Mouse (Mus musculus): Measurements from ENCODE around the gene Rpa1. TPM values are rescaled to one million over a fixed set of nuclear protein-coding genes. Genes with fewer than 3 reads are reported as not detected.
A peak's percentile ranks its signal among the peaks of the same experiment; 100 is the strongest.
"Not testable (repeated sequence)": the region's sequence is repeated elsewhere in the genome, so short reads cannot be mapped to it uniquely, and the experiment has no call there.

Gene Rpa1
- total RNA-seq, 2 experiments from 2014 or later = 60.4 to 62.5 TPM

DNA sequence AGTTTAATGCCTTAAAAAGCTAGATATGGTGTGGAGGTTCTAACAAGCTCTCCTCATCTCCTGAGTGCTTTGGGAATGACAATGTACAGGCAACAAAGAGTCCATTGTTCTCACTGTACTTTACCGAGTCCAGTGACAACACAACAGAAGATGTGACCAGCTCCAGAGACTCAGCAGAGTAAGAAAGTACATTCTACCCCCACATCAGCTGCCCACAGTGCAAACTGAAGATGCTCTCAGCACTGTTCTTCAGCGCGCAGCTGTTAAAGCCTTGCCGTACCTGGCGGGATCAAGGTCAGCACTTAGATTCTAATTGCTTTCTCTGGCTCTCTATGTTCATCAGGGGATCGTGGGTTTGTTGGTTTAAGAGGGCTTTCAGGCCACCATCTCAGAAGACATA is 36.4 kb downstream of the Rpa1 start:
- DNase-seq = no peak
- H3K4me3 ChIP-seq = no peak overlapping the region
- no peak overlapping the region for H3K27ac ChIP-seq
- intact Hi-C loops (cut with DNase I) = no loop called here
- no peak for TF ChIP-seq CTCF (IDR thresholded peaks at IDR 0.05)

DNA sequence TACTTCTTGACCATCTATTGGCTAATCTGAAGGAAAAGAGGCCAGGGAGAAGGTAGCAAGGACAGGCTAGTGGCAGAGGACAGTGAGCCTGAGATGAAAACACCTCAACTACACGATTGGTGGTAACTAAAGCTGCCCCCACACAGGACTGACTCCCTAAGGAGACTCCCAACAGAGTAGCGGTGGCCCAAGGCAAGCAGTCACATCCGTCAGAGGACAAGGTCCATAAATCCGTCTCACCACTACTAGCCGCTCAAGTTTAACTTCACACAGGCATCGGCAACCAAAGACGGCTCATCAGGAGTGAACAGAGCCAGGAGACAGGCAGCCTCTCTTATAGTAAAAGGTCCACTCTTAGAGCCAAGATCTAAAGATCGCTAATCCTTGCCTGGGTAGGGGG is 37.3 kb downstream of the Rpa1 start:
- intact Hi-C loops (cut with DNase I) = no loop called here
- Histone ChIP-seq H3K27ac (no peak overlapping the region), H3K4me3 (no peak overlapping the region)
- no peak for TF ChIP-seq CTCF (IDR thresholded peaks at IDR 0.05)
- DNase-seq = no peak

DNA sequence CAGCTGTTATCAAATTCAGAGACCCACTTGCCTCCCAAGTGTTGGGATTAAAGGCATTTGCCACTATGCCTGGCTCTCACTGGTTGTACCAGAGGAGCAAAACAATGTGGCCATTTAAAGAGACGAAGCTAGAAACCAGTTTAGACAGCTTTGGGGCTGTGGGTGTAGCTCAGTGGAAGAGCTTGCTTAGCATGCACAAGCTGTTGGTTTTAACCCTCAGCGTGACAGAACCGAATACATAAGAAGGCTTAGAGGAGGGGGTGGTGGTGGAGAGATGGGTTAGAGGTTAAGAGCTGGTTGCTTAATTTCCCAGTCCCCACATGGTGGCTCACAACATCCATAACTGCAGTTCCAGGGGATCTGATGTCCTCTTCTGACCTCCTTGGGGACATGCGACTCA is 39.5 kb downstream of the Rpa1 start:
- no peak for DNase-seq
- no peak for TF ChIP-seq CTCF (IDR thresholded peaks at IDR 0.05)
- Histone ChIP-seq H3K4me3 (no peak overlapping the region), H3K27ac (no peak overlapping the region)
- intact Hi-C loops (cut with DNase I) = no loop called here

DNA sequence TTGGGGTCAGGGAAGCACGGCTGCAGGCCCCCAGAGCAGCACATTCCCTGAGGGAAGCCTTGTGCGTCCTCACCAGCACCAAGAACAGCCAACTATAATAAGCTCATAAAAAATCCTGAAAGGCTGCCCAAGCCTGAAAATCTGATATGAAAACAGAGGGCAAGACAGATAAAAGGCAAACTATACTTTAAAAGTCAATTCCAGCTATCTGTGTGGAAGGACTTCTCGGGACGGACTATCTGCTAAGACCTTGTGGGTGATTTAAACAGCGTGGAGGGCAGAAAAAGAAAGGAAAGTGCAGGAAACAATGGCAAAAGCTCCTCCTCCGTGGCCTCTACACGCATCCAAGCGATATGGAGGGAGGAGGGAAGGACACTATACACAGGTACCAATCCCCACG is 43.3 kb downstream of the Rpa1 start:
- TF ChIP-seq CTCF (IDR thresholded peaks at IDR 0.05) = no peak
- intact Hi-C loops (cut with DNase I) = no loop called here
- DNase-seq = no peak
- Histone ChIP-seq H3K4me3 (no peak overlapping the region), H3K27ac (no peak overlapping the region)

DNA sequence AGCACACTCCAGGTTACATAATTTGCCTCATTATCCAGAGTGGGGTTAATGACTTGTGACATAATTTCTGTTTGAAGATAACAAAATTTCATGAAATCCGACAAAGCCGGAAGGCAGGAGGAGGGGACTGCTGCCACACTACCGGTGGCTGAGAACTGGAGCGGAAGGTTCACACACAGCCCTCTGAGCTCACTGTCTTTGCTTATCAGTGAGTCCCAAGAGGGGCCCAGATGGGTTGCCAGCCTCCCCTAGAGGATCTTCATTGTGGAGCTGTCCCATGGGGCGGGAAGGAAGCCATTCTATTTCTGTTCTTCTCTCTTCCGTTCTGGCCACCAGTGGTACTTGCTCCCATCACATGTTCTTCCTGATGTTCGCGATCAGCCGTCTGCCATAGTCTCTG is 47.2 kb downstream of the Rpa1 start:
- intact Hi-C loops (cut with DNase I) = no loop called here
- Histone ChIP-seq H3K27ac (no peak overlapping the region), H3K4me3 (no peak overlapping the region)
- no peak for DNase-seq
- no peak for TF ChIP-seq CTCF (IDR thresholded peaks at IDR 0.05)

DNA sequence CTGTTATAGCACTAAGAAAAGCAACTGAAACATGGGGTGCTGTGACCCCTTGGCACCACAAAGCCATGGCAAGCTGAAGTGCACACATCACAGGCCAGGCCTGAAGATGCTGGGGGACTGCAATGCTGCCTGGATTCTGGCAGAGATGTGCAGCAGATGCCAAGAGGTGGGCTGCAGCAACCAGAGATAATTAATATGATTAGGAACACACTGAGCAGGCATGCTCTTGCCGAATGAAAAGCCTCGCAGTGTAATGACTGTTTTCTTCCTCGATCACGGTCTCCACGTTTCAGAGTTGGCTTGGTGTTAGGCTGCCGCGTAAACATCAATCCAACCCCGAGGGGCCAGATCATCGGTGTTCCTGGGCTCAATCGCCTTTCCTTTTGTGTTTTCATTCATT is 48.3 kb downstream of the Rpa1 start:
- no peak for DNase-seq
- intact Hi-C loops (cut with DNase I) = loop anchor here (10.0 kb wide), 2 partner anchors 315 to 355 kb away; no protein-coding TSS in a partner anchor
- no peak for TF ChIP-seq CTCF (IDR thresholded peaks at IDR 0.05)

DNA sequence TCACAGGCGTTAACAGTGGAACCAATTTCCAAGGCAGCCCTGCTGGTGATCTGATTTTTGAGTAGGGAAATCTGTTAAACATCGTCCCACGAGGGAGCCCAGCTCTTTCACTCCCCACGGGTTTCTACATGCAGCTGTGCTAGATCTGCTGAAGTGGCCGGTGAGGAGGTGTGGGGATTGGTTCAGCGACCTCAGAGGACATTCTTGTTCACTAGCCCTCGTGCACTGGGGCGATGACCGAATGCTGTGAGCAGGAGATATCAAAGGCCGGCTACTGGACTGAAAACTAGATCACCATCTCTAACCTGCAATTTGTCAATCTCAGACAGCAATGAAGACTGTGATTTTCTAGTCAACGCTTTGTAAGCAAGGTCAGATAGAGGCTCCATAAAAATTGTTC is 49.6 kb downstream of the Rpa1 start:
- TF ChIP-seq CTCF (IDR thresholded peaks at IDR 0.05) = no peak
- no peak for DNase-seq
- Histone ChIP-seq H3K4me3 (no peak overlapping the region), H3K27ac (no peak overlapping the region)
- intact Hi-C loops (cut with DNase I) = loop anchor here (10.0 kb wide), 2 partner anchors 314 to 354 kb away; no protein-coding TSS in a partner anchor

More for the DNA sequence above, 48.3 kb downstream of the Rpa1 start:
- no peak overlapping the region for H3K4me3 ChIP-seq
- H3K27ac ChIP-seq = no peak overlapping the region

DNA sequence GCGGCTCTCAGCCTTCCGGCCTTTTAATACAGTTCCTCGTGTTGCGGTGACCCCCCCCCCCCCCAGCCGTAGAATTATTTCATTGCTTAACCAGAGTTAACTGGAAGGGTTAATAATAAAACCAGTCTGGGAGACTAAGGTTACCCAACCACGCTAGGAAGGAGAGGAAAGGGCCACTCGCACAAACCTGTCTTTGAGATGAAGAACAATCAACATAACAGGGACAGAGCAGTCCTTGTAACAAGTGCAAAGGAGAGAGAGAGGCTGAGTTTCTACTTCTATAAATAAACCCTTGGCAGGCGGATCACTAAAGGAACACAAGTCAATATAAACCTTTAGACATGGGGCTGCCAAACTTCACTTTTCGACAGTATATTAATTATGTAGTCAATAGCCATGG is 50.5 kb downstream of the Rpa1 start:
- no peak for TF ChIP-seq CTCF (IDR thresholded peaks at IDR 0.05)
- Histone ChIP-seq H3K4me3 (peak overlapping the region; percentile 26), H3K27ac (no peak overlapping the region)
- DNase-seq = no peak
- intact Hi-C loops (cut with DNase I) = loop anchor here (10.0 kb wide), 2 partner anchors 313 to 353 kb away; no protein-coding TSS in a partner anchor

DNA sequence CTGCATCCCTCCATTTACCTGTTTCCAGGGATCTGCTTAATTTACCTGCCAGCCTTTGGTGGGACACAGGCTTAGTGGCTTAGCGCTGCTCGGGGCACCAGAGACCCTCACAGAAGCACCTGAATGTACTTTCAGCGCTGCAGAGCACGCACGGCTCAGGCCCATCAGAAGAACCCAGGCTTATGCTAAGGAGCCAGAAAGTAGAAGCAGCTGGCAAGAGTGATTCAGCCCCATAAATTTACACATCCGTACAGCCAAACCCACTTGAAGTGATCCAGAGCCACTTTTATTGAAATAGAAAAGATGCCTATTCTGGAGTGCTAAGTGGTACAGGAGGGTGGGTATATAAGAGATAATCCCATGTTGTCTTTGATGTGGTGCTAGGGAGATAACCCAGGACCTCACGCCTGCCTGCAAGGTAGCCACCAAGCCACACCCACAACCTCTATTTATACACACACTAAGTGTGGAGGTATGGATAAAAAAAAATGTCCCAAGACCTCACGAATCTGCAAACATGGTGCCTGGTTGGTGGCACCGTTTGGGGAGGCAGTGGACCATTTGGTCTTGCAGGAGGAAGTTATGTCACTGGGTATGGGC is 51.6 kb downstream of the Rpa1 start:
- H3K27ac ChIP-seq = no peak overlapping the region
- DNase-seq = no peak
- intact Hi-C loops (cut with DNase I) = loop anchor here (10.0 kb wide), 2 partner anchors 312 to 352 kb away; no protein-coding TSS in a partner anchor
- H3K4me3 ChIP-seq = no peak overlapping the region
- no peak for TF ChIP-seq CTCF (IDR thresholded peaks at IDR 0.05)

DNA sequence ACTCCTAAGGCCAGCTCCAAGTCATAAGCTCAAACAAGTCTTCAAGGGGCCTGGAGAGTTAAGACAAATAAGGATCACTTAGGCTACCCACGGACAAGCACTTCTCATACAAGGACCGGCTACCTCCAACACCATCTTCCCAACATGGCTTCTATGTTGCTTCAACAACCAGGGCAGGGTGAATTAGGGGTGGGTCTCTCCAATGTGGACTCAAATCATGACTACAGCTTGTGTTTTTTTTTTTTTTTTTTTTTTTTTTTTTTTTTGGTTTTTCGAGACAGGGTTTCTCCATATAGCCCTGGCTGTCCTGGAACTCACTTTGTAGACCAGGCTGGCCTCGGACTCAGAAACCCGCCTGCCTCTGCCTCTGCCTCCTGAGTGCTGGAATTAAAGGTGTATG is 52.6 kb downstream of the Rpa1 start:
- intact Hi-C loops (cut with DNase I) = loop anchor here (10.0 kb wide), 2 partner anchors 311 to 351 kb away; no protein-coding TSS in a partner anchor
- DNase-seq, H3K4me3 ChIP-seq, H3K27ac ChIP-seq: not testable (repeated sequence)

DNA sequence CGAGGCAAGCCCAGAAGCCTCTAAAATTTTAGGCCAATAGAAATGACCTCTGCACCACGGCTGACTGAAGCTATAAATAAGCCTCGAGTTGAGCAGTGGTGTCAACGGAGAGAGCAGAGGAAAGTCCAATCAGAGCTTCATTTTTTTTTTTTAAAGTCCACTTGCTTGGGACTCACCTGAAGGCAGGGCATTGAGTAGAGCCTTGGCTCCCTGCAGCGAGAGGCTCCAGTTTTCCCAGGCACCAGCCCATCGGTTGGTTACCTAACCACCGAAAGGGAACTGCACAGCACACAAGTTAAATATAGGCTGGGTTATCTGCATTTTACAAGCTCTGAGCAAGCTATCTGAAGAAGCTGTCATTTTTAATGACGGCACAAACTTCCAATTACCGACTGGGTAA is 53.3 kb downstream of the Rpa1 start:
- peak; percentile 31 for DNase-seq
- no peak for TF ChIP-seq CTCF (IDR thresholded peaks at IDR 0.05)
- Histone ChIP-seq H3K27ac (no peak overlapping the region), H3K4me3 (no peak overlapping the region)
- intact Hi-C loops (cut with DNase I) = loop anchor here (10.0 kb wide), 2 partner anchors 310 to 350 kb away; no protein-coding TSS in a partner anchor

DNA sequence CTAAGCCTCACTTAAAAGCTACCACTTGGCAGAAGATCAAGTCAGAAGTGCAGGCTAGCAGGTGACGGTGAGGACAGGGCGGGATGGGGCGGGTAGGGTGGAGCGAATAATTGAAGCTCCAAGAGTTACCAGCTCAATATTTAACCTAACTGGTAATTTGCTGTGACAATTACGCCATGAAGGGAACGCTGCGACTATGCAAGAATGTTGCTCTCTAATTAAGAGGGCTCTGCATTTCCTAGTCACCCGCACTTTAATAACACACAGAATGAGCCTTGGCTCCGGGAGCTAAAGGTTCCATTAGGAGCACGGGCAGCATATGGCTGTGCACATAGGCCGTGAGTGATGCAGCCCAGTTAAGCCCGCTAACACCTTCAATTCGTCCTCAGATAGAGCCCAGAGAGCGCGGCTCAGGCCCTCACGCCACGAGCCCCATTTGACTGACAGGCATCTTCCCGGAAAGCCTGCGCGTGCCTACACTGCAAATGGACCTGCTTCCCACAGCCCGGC is 54.2 kb downstream of the Rpa1 start:
- no peak for DNase-seq

DNA sequence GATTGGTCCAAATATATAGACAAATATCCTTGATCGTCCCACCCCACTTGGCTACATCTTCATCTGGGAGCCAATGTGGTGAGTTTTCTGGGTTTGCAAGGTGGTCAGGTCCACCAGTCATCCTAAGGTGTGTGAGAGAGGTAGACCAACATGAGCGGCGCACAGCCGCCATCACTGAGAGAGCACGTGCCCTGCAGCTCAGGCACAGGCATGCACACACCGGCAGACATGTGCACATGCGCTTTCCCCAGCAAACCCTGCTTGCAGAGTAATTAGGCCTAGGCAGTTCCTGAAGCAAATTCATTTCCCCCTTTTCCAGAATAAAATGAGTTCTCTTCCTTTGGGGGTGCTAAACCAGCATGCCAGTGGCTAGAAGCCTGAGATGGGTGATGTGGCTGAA is 55.8 kb downstream of the Rpa1 start:
- intact Hi-C loops (cut with DNase I) = loop anchor here (10.0 kb wide), 2 partner anchors 307 to 347 kb away; no protein-coding TSS in a partner anchor
- Histone ChIP-seq H3K27ac (no peak overlapping the region), H3K4me3 (no peak overlapping the region)
- no peak for DNase-seq
- no peak for TF ChIP-seq CTCF (IDR thresholded peaks at IDR 0.05)

More for the DNA sequence above, 54.2 kb downstream of the Rpa1 start:
- Histone ChIP-seq H3K27ac (no peak overlapping the region), H3K4me3 (no peak overlapping the region)
- intact Hi-C loops (cut with DNase I) = loop anchor here (10.0 kb wide), 2 partner anchors 309 to 349 kb away; no protein-coding TSS in a partner anchor
- no peak for TF ChIP-seq CTCF (IDR thresholded peaks at IDR 0.05)

Data from gastrocnemius, adult 2 months (tissue).